Mouse (Mus musculus): ENCODE results near the gene Heca. TPM values are rescaled to one million over a fixed set of nuclear protein-coding genes. Genes with fewer than 3 reads are reported as not detected.

Gene Heca
- polyA plus RNA-seq, 1 experiment from 2014 or later, result 6.7 TPM

DNA sequence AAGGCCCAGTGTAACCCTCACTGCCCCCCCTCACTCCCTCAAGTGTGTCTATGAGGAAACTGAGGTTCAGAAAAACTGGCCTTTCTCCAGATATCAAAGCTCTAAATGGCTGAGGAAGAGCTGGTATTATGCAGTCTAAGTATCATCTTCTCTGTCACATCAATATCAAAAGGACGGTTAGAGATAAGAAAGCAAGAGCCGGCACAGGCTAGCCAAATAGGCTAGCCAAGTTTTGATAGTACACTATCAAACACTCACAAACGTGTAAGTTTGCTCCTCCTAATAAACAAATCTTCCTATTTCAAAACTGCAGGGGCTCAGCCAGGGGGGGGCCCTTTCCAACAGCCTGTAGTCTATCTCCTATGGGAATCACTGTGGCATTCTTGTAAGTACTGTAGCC, 1.8 kb downstream of the Heca start:
- WGBS, result 54% methylated on average over 3 of the region's 3 CpGs
- Histone ChIP-seq H3K9ac (peak overlapping the region; percentile 33; the same call in 1 of the 2 replicates), H3K4me1 (replicated peaks; ENCODE audit: control insufficient read depth, insufficient read depth, low read length) (peaks cover 15% of the 10 kb centered on the region), H3K4me2 (replicated peaks) (peak overlapping the region; percentile 60), H3K27ac (no peak overlapping the region), H3K4me3 (replicated peaks; ENCODE audit: low read length) (peak overlapping the region; percentile 88), H3K27me3 (ENCODE audit: control insufficient read depth, insufficient read depth, low read length) (no peaks in the 10 kb centered on the region), H3K36me3 (replicated peaks; ENCODE audit: control insufficient read depth, insufficient read depth) (no peaks in the 10 kb centered on the region), H3K9me3 (ENCODE audit: control insufficient read depth, low read length) (no peaks in the 10 kb centered on the region)
- no peak for DNase-seq (ENCODE audit: low spot score)
- no peak for ATAC-seq (ENCODE audit: low FRiP score)

DNA sequence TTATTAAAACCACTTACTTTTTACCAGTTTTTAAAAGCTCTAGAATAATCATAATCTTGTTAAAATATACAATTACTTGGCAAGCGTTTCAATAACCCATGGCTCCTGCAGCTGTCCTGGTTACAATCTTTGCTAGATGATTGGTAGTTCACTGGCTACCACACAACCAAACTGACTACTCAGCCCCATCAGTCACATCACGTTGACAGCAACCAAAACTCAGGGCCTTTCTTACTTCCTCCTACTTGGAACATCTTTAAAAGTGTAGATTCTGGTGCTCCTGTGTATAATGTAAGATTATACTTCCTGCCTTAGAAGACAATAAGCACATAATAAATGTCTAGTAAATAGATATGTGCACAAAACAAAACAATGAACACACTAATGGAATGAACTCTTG, 14.2 kb downstream of the Heca start:
- no peak overlapping the region for H3K4me2 ChIP-seq (replicated peaks)
- DNase-seq (ENCODE audit: low spot score), result no peak
- H3K9ac ChIP-seq, result no peak overlapping the region
- ATAC-seq (ENCODE audit: low FRiP score), result no peak
- H3K27me3 ChIP-seq (ENCODE audit: control insufficient read depth, insufficient read depth, low read length), result no peaks in the 10 kb centered on the region
- H3K36me3 ChIP-seq (replicated peaks; ENCODE audit: control insufficient read depth, insufficient read depth), result no peaks in the 10 kb centered on the region
- H3K4me1 ChIP-seq (replicated peaks; ENCODE audit: control insufficient read depth, insufficient read depth, low read length), result peaks cover 9% of the 10 kb centered on the region; the same call in 1 of the 2 replicates
- 85% methylated on average over 2 of the region's 2 CpGs for WGBS
- H3K4me3 ChIP-seq (replicated peaks; ENCODE audit: low read length), result no peak overlapping the region
- no peaks in the 10 kb centered on the region for H3K9me3 ChIP-seq (ENCODE audit: control insufficient read depth, low read length)
- no peak overlapping the region for H3K27ac ChIP-seq

DNA sequence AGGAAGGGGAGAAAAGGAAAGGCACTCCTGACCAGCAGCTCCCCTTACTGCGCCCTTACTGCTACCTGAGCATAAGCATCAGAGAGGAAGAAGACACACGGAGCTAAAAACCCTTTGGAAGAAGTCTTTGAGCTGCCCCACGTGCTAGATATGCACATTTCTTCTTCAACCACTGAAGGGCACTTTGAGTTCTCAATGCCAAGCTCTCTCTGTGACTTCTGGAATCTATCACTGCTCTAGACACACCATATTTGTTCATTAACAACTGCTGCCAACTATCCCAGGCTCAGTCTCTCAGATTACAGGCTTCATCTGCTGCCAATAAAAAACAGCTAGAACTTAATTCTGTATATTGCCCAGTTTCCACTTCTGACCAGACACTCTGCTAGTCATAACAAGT, 15.7 kb downstream of the Heca start:
- H3K9ac ChIP-seq, result no peak overlapping the region
- H3K9me3 ChIP-seq (ENCODE audit: control insufficient read depth, low read length), result no peaks in the 10 kb centered on the region
- no peak overlapping the region for H3K27ac ChIP-seq
- 74% methylated on average over 3 of the region's 3 CpGs for WGBS
- H3K4me2 ChIP-seq (replicated peaks), result no peak overlapping the region
- H3K36me3 ChIP-seq (replicated peaks; ENCODE audit: control insufficient read depth, insufficient read depth), result no peaks in the 10 kb centered on the region
- peaks cover 9% of the 10 kb centered on the region; the same call in 1 of the 2 replicates for H3K4me1 ChIP-seq (replicated peaks; ENCODE audit: control insufficient read depth, insufficient read depth, low read length)
- ATAC-seq (ENCODE audit: low FRiP score) (no peak), DNase-seq (ENCODE audit: low spot score) (no peak)
- no peak overlapping the region for H3K4me3 ChIP-seq (replicated peaks; ENCODE audit: low read length)
- H3K27me3 ChIP-seq (ENCODE audit: control insufficient read depth, insufficient read depth, low read length), result no peaks in the 10 kb centered on the region

DNA sequence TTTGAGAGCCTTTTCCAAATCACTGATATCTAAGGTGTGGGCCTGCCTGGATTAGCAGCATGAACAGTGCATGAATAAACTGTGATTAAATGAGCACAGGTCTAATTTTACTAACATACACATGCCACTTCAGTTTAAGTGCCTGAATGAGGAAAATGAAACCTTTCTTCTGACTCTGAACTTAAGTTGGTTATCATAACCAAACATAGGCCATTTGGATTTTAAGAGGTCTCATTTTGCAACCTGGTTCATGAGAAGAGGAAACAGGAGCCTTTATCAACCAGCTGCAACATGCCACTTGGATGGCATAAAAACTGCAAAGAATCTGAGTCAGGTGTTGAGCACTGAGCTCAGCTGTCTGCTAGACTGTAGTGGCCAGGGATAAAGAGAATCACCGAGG, 16.7 kb downstream of the Heca start:
- H3K9ac ChIP-seq, result no peak overlapping the region

DNA sequence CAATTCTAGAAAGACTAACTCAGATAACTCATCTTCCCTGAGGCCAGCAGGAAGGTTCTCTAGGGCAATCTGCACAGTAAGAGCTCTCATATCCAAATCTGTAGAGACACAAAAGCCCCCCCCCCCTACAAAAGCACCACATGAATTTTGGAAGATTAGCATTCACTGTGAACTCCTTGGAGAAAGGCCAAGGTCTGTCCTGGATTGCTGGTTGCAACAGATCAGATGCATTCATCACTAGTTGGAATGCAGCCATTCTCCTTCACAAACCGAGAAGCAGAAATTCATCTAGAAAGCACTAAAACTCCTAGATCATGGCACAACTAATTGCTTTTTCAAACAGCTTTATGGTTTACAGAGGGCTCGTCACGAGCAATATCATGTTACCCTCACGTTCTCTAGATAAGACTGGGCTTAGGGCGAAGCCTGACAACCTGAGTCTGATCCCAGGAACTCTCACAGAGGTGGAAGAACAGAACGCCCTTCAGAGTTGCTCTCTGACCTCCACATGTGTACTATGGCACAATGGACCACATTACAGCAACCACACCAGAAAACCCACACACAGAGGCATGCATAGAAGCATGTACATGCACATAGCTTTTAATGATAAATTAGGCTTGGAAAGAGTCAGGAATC, 17.3 kb downstream of the Heca start:
- no peak overlapping the region for H3K4me2 ChIP-seq (replicated peaks)
- no peak overlapping the region for H3K4me3 ChIP-seq (replicated peaks; ENCODE audit: low read length)
- H3K36me3 ChIP-seq (replicated peaks; ENCODE audit: control insufficient read depth, insufficient read depth), result no peaks in the 10 kb centered on the region
- ATAC-seq (ENCODE audit: low FRiP score) (peak; percentile 31; the same call in 1 of the 2 replicates), DNase-seq (ENCODE audit: low spot score) (peak; percentile 34)
- no peak overlapping the region for H3K9ac ChIP-seq
- no peaks in the 10 kb centered on the region for H3K9me3 ChIP-seq (ENCODE audit: control insufficient read depth, low read length)
- peaks cover 9% of the 10 kb centered on the region; the same call in 1 of the 2 replicates for H3K4me1 ChIP-seq (replicated peaks; ENCODE audit: control insufficient read depth, insufficient read depth, low read length)
- H3K27me3 ChIP-seq (ENCODE audit: control insufficient read depth, insufficient read depth, low read length), result no peaks in the 10 kb centered on the region
- no peak overlapping the region for H3K27ac ChIP-seq
- WGBS, result 56% methylated on average over 6 of the region's 6 CpGs

More for the DNA sequence above, 16.7 kb downstream of the Heca start:
- H3K36me3 ChIP-seq (replicated peaks; ENCODE audit: control insufficient read depth, insufficient read depth), result no peaks in the 10 kb centered on the region
- 80% methylated on average over 1 of the region's 1 CpGs for WGBS
- no peak overlapping the region for H3K4me2 ChIP-seq (replicated peaks)
- ATAC-seq (ENCODE audit: low FRiP score) (no peak), DNase-seq (ENCODE audit: low spot score) (no peak)
- H3K27ac ChIP-seq, result no peak overlapping the region
- no peaks in the 10 kb centered on the region for H3K27me3 ChIP-seq (ENCODE audit: control insufficient read depth, insufficient read depth, low read length)
- H3K4me3 ChIP-seq (replicated peaks; ENCODE audit: low read length), result no peak overlapping the region
- no peaks in the 10 kb centered on the region for H3K9me3 ChIP-seq (ENCODE audit: control insufficient read depth, low read length)
- H3K4me1 ChIP-seq (replicated peaks; ENCODE audit: control insufficient read depth, insufficient read depth, low read length), result peaks cover 9% of the 10 kb centered on the region; the same call in 1 of the 2 replicates

DNA sequence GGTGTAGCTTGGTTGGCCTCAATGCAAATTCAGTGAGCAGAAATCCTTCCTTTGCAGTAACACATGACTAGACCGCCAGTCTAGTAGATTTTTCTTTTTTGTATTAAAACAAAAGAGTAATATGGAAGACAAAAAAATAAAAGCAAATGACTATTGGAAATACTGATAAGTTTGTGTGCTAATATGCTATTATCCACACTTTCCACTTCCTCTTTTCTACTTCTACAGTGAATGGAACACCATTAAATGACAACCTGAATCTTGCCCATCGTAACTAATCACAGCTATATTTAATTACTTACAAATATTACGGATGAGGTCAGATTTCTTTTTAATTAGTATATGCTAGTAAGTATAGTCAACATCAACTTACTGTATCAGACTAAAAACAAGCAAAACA, 22.7 kb downstream of the Heca start:
- Histone ChIP-seq H3K4me3 (replicated peaks; ENCODE audit: low read length) (no peak overlapping the region), H3K27me3 (ENCODE audit: control insufficient read depth, insufficient read depth, low read length) (no peaks in the 10 kb centered on the region), H3K36me3 (replicated peaks; ENCODE audit: control insufficient read depth, insufficient read depth) (no peaks in the 10 kb centered on the region), H3K9me3 (ENCODE audit: control insufficient read depth, low read length) (no peaks in the 10 kb centered on the region), H3K4me2 (replicated peaks) (no peak overlapping the region), H3K9ac (no peak overlapping the region), H3K27ac (no peak overlapping the region), H3K4me1 (replicated peaks; ENCODE audit: control insufficient read depth, insufficient read depth, low read length) (no peaks in the 10 kb centered on the region; the same call in 1 of the 2 replicates)
- DNase-seq (ENCODE audit: low spot score) (no peak), ATAC-seq (ENCODE audit: low FRiP score) (no peak)
- WGBS, result 97% methylated on average over 3 of the region's 3 CpGs

DNA sequence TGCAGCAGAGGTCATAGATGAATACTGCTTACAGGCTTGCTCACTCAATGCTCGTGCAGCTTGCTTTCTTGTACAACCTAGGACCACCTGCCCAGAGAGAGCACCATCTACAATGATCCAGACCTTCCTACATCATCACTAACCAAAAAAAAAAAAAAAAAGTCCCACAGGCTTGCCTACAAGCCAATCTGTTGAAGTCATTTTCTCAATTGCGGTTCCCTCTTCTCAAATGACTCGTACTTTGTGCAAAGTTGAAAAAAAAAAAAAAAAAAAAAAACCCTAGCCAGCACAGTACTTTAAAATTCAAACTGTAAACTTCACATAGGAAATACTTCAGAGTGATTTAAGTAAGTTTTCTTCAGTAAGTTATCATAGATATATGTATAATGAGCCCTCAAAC, 23.7 kb downstream of the Heca start:
- Histone ChIP-seq H3K27ac (no peak overlapping the region), H3K36me3 (replicated peaks; ENCODE audit: control insufficient read depth, insufficient read depth) (no peaks in the 10 kb centered on the region), H3K4me2 (replicated peaks) (no peak overlapping the region), H3K9ac (no peak overlapping the region), H3K27me3 (ENCODE audit: control insufficient read depth, insufficient read depth, low read length) (no peaks in the 10 kb centered on the region), H3K4me3 (replicated peaks; ENCODE audit: low read length) (no peak overlapping the region), H3K9me3 (ENCODE audit: control insufficient read depth, low read length) (no peaks in the 10 kb centered on the region), H3K4me1 (replicated peaks; ENCODE audit: control insufficient read depth, insufficient read depth, low read length) (no peaks in the 10 kb centered on the region)
- no peak for DNase-seq (ENCODE audit: low spot score)
- ATAC-seq (ENCODE audit: low FRiP score), result no peak
- WGBS, result 83% methylated on average over 3 of the region's 3 CpGs

DNA sequence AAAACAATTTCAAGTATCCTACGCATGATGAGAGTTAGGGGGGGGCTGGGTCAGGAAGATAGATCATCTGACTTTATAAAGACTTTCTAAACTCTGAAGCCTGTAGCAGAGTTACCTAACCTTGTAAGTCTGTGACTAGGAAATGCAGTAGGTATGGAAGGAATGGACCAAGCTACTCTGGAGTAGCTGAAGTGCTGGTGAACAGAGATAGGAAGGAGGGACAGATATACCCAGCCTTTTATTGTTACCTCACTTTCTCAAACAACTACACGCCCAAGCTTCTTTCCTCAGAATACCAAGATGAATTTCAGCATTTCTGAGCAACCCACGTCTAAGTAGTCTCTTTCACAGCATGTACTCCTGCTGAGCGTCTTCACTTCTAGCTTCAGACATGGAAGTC, 26.5 kb downstream of the Heca start:
- H3K4me1 ChIP-seq (replicated peaks; ENCODE audit: control insufficient read depth, insufficient read depth, low read length), result no peaks in the 10 kb centered on the region
- H3K27me3 ChIP-seq (ENCODE audit: control insufficient read depth, insufficient read depth, low read length), result no peaks in the 10 kb centered on the region
- no peaks in the 10 kb centered on the region for H3K9me3 ChIP-seq (ENCODE audit: control insufficient read depth, low read length)
- no peaks in the 10 kb centered on the region for H3K36me3 ChIP-seq (replicated peaks; ENCODE audit: control insufficient read depth, insufficient read depth)
- ATAC-seq (ENCODE audit: low FRiP score) (no peak), DNase-seq (ENCODE audit: low spot score) (no peak)
- 73% methylated on average over 4 of the region's 4 CpGs for WGBS
- no peak overlapping the region for H3K9ac ChIP-seq
- H3K4me3 ChIP-seq (replicated peaks; ENCODE audit: low read length), result no peak overlapping the region
- no peak overlapping the region for H3K4me2 ChIP-seq (replicated peaks)
- H3K27ac ChIP-seq, result no peak overlapping the region

DNA sequence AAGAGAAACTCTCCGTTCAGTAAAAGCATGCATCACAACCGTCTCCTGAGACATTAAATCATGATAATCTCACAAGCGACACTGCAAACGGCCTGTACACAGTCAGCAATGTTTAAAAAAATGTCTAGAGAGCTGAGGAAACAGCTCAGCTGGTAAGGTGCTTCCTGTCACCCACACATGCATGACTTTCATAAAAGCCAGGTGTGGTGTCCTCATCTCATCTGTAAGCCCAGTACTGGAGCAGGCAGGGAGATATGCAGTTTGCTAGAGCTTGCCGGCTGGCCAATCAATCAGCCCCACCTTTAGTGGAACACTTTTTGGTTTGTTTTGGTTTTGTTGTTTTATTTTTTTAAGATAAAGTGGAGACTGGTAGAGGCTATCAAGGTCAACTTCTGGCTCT, 27.9 kb downstream of the Heca start:
- Histone ChIP-seq H3K9me3 (ENCODE audit: control insufficient read depth, low read length) (no peaks in the 10 kb centered on the region), H3K27me3 (ENCODE audit: control insufficient read depth, insufficient read depth, low read length) (no peaks in the 10 kb centered on the region), H3K9ac (no peak overlapping the region), H3K36me3 (replicated peaks; ENCODE audit: control insufficient read depth, insufficient read depth) (peaks cover 8% of the 10 kb centered on the region; the same call in 1 of the 2 replicates), H3K27ac (no peak overlapping the region), H3K4me3 (replicated peaks; ENCODE audit: low read length) (no peak overlapping the region), H3K4me1 (replicated peaks; ENCODE audit: control insufficient read depth, insufficient read depth, low read length) (no peaks in the 10 kb centered on the region), H3K4me2 (replicated peaks) (no peak overlapping the region)
- 80% methylated on average over 5 of the region's 5 CpGs for WGBS
- no peak for DNase-seq (ENCODE audit: low spot score)
- ATAC-seq (ENCODE audit: low FRiP score), result no peak

DNA sequence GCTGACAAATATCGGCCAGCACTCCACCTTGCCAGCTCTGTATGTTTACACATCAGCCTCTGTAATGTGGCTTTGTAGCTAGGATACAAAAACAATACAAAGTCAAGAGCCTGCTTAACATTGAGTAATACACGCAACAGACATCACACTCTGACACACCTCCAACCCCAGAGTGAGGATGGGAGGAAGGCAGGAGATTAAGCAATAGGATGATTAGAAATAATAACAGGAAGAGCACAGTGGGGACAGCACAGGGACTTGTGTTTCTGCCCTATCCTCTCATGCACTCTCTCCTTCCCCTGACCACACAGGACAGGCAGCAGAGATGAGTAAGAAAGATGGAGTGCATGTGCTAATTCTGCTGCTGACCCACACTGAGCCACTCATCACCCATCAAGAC, 28.8 kb downstream of the Heca start:
- no peak for ATAC-seq (ENCODE audit: low FRiP score)
- 84% methylated on average over 2 of the region's 2 CpGs for WGBS
- Histone ChIP-seq H3K27me3 (ENCODE audit: control insufficient read depth, insufficient read depth, low read length) (no peaks in the 10 kb centered on the region), H3K4me2 (replicated peaks) (no peak overlapping the region), H3K4me1 (replicated peaks; ENCODE audit: control insufficient read depth, insufficient read depth, low read length) (no peaks in the 10 kb centered on the region), H3K27ac (no peak overlapping the region), H3K9ac (no peak overlapping the region), H3K9me3 (ENCODE audit: control insufficient read depth, low read length) (no peaks in the 10 kb centered on the region), H3K36me3 (replicated peaks; ENCODE audit: control insufficient read depth, insufficient read depth) (peaks cover 11% of the 10 kb centered on the region; the same call in 1 of the 2 replicates), H3K4me3 (replicated peaks; ENCODE audit: low read length) (no peak overlapping the region)
- no peak for DNase-seq (ENCODE audit: low spot score)

All from hindbrain, embryonic 14.5 days (tissue).